Mouse (Mus musculus) ES-E14 (cell line): ENCODE measurements at regions not wholly inside any gene's neighbourhood (a gene's known extent, or its start where the extent isn't known, plus 50 kb on each side); places are given as distances from the start of the nearest gene placed in this dataset.

ENCODE experiments used
- CHD2 ChIP-seq: IDR thresholded peaks from 2 replicates; pipeline ENCODE4 v1.6.1; 2014; ENCODE audit warnings: mild to moderate bottlenecking, low read depth, low read length, inconsistent platforms
- HCFC1 ChIP-seq: IDR thresholded peaks from 2 replicates; pipeline ENCODE4 v1.6.1; 2012; ENCODE audit warnings: low read length, inconsistent platforms, borderline replicate concordance; ENCODE audit not compliant: insufficient read depth
- MAFK ChIP-seq: IDR thresholded peaks from 2 replicates; pipeline ENCODE4 v1.6.1; 2014; ENCODE audit warnings: mild to moderate bottlenecking, low read depth, low read length, inconsistent platforms; ENCODE audit not compliant: insufficient read depth
- ZC3H11A ChIP-seq: IDR thresholded peaks from 2 replicates; pipeline ENCODE4 v1.6.1; 2012; ENCODE audit warnings: low read depth, mild to moderate bottlenecking, inconsistent platforms, low read length, borderline replicate concordance
- ZNF384 ChIP-seq: IDR thresholded peaks from 2 replicates; pipeline ENCODE4 v1.6.1; 2012; ENCODE audit warnings: low read depth, low read length, inconsistent platforms

GRCm38 (mm10) chr2:75461421-75461991 is 197.6 kb upstream of the Hnrnpa3 start:
- TF ChIP-seq CHD2 (no peak), MAFK (no peak), ZC3H11A (no peak), ZNF384 (no peak), HCFC1 (no peak)
